Mouse (Mus musculus) R1 (cell line): ENCODE results near the gene Gm49369.

Experiments
- DNase-seq: peaks from one replicate; pipeline ENCODE4 v3.0.0-alpha.2; 2018; ENCODE audit warnings: low read depth, low spot score

Gm49369 gene

GRCm38 (mm10) chr7:142382567-142382966 lies at the start of gene Gm49369:
Gm49369 (minus strand) TSS chr7:142382667.
- DNase-seq, result no peak

- DNase-seq, result no peak
Observed at GRCm38 (mm10) chr7:142431106-142431505, 48.6 kb upstream of the Gm49369 start.

- DNase-seq, result no peak
Observed at GRCm38 (mm10) chr7:142430160-142430678, 47.8 kb upstream of the Gm49369 start.

- DNase-seq, result peak; percentile 84
Observed at GRCm38 (mm10) chr7:142428213-142428612, 45.7 kb upstream of the Gm49369 start.

GRCm38 (mm10) chr7:142425641-142426213 lies 43.3 kb upstream of the Gm49369 start:
- no peak for DNase-seq

- DNase-seq, result no peak
Observed at GRCm38 (mm10) chr7:142421826-142422225, 39.4 kb upstream of the Gm49369 start.

GRCm38 (mm10) chr7:142419887-142420286 lies 37.4 kb upstream of the Gm49369 start:
- DNase-seq, result no peak

GRCm38 (mm10) chr7:142418679-142419078 lies 36.2 kb upstream of the Gm49369 start:
- peak; percentile 50 for DNase-seq

GRCm38 (mm10) chr7:142418027-142418426 lies 35.6 kb upstream of the Gm49369 start:
- DNase-seq, result no peak

- no peak for DNase-seq
Observed at GRCm38 (mm10) chr7:142416225-142416624, 33.8 kb upstream of the Gm49369 start.

GRCm38 (mm10) chr7:142415314-142415713 lies 32.8 kb upstream of the Gm49369 start:
- no peak for DNase-seq

GRCm38 (mm10) chr7:142413285-142413684 lies 30.8 kb upstream of the Gm49369 start:
- no peak for DNase-seq

- no peak for DNase-seq
Observed at GRCm38 (mm10) chr7:142409603-142410002, 27.1 kb upstream of the Gm49369 start.

GRCm38 (mm10) chr7:142408686-142409085 lies 26.2 kb upstream of the Gm49369 start:
- DNase-seq, result no peak

- DNase-seq, result no peak
Observed at GRCm38 (mm10) chr7:142407935-142408334, 25.5 kb upstream of the Gm49369 start.

GRCm38 (mm10) chr7:142405134-142405533 lies 22.7 kb upstream of the Gm49369 start:
- DNase-seq, result peak; percentile 96

- no peak for DNase-seq
Observed at GRCm38 (mm10) chr7:142403591-142403990, 21.1 kb upstream of the Gm49369 start.

GRCm38 (mm10) chr7:142400750-142401142 lies 18.3 kb upstream of the Gm49369 start:
- peak; percentile 92 for DNase-seq

GRCm38 (mm10) chr7:142400112-142400749 lies 17.8 kb upstream of the Gm49369 start:
- no peak for DNase-seq

- no peak for DNase-seq
Observed at GRCm38 (mm10) chr7:142399250-142399649, 16.8 kb upstream of the Gm49369 start.

- DNase-seq, result no peak
Observed at GRCm38 (mm10) chr7:142398052-142398451, 15.6 kb upstream of the Gm49369 start.

- no peak for DNase-seq
Observed at GRCm38 (mm10) chr7:142396611-142397010, 14.1 kb upstream of the Gm49369 start.

GRCm38 (mm10) chr7:142395472-142395871 lies 13.0 kb upstream of the Gm49369 start:
- DNase-seq, result no peak
